Mouse (Mus musculus) lung, postnatal 0 days (tissue): ENCODE measurements at regions not wholly inside any gene's neighbourhood (a gene's known extent, or its start where the extent isn't known, plus 50 kb on each side); places are given as distances from the start of the nearest gene placed in this dataset.

Experiments used
- CTCF ChIP-seq: IDR thresholded peaks from 2 replicates; pipeline ENCODE4 v1.5.1; 2016; ENCODE audit warnings: antibody characterized with exemption, mild to moderate bottlenecking
- EP300 ChIP-seq: IDR thresholded peaks from 2 replicates; pipeline ENCODE4 v1.6.1; 2016; ENCODE audit warnings: antibody characterized with exemption, mild to moderate bottlenecking, control low read depth

GRCm38 (mm10) chr8:44343401-44343800 lies 591.8 kb upstream of the Fat1 start:
- TF ChIP-seq EP300 (no peak), CTCF (no peak)
